Mouse (Mus musculus) cerebral cortex, adult 2 months (tissue): ENCODE measurements around the gene Adgre5.

Experiments used
- WGBS: fragments of 180-500 bp; shearing (Covaris S2); methylation state at CpG from one replicate; pipeline ENCODE4 v1.1.7; 2018; 5-methylcytosine and 5-hydroxymethylcytosine counted together

The Adgre5 gene

DNA sequence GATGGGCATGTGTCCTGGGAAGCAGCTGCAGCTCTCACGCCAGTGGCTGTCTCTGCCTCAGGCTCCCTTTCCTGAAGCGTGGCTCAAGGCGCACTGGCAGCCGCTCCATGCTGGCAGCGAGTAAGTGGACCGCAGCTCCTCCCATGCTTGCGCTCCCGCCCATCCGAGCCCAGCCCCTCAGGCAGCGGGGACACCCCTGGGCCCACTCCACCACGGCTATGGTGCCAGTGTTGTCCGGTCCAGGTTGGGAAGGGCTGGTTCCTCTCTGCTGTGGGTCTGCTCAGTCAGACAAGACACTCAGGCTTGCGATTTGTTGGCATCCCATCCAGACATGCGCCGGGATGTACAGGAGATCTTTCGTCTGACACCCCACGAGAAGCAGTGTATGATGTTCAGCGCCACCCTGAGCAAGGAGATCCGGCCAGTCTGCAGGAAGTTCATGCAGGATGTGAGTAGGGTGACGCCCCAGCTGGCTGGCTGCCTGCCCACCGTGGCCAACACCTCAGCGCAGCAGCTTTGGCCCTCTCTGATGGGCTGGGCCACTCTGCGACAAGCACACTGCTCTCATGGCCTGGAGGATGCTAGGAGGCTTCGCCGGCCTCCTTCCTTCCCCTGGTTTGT lies 19.6 kb downstream of the Adgre5 start:
- WGBS = 79% methylated on average over 25 of the region's 25 CpGs

DNA sequence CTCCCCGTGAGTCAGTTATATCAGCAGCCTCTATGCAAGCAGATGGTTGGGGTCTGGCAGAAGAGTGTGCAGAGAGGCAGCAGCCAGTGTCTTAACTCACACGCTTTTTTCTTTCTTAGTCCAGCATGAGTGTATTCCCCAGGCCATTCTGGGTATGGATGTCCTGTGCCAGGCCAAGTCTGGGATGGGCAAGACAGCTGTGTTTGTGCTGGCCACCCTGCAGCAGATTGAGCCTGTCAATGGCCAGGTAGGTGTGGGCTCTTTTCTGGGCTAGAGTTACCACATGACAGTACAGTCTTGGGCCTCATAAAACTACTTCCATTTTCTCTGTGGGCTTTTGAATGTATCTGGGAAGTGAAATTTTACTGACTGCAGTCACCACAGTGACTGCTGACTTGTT lies 21.4 kb downstream of the Adgre5 start:
- WGBS = 74% methylated on average over 2 of the region's 2 CpGs

DNA sequence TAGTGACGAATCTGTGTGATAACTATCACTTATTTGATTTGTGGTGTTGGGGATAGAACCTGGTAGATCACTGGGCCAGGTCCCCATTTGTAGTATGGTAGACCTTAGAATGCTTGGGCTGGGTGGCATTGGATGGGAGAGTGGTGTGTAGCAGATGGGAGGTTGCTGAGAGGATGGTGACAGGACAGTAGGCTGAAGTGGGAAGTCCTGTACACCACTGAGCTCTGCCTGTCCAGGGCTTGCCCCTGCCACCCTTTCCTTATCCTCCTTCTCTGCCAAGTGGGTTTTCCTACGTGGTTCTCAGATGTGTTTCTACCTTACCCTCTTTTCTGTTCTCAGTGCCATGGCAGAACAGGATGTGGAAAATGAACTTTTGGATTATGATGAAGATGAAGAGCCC lies 22.1 kb downstream of the Adgre5 start:
- 75% methylated on average over 2 of the region's 2 CpGs for WGBS

DNA sequence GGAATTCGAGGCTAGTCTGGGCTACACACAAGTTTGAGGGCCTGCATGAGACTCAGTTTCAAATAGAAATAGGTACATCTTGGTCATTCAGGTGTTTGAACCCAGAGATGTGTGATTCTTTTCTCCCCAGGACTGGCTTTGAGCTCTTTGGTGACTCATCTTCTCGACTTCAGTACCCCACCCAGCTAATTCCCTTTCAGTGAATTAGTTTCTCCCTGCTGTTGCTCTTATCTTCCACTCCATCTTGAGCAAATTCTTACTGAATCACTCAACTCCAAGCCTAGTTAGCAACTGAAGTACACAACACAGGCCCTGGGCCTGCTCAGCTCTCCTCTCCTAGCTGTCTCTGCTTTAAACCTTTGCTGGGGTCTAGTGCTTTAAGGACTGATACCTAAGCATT lies 24.6 kb downstream of the Adgre5 start:
- 51% methylated on average over 2 of the region's 2 CpGs for WGBS

DNA sequence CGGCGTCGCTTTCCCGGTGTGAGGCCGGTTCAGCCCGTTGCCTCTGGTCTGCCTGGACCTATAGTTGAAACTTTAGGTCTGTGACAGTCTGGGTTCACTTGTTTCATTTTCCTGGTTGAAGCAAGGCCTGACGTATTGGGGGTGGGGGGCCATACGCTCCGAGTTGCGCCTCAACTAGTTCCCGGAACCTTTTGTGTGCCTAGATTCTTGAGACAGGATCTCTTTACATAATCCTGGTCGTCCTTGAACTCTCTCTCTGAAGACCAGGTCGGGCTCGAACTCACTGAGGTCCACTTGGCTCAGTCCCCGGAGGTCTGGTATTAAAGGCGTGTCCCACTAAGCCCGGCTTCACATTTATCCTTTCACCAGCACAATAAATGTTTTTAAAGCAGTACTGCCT lies 25.4 kb downstream of the Adgre5 start:
- 1% methylated on average over 17 of the region's 17 CpGs for WGBS

- 1% methylated on average over 63 of the region's 63 CpGs for WGBS
Observed at GRCm38 (mm10) chr8:83715031-83715690, 26.0 kb downstream of the Adgre5 start, which contains the start of gene Ddx39. Gene Ddx39, plus strand, starts transcription at chr8:83715177.

DNA sequence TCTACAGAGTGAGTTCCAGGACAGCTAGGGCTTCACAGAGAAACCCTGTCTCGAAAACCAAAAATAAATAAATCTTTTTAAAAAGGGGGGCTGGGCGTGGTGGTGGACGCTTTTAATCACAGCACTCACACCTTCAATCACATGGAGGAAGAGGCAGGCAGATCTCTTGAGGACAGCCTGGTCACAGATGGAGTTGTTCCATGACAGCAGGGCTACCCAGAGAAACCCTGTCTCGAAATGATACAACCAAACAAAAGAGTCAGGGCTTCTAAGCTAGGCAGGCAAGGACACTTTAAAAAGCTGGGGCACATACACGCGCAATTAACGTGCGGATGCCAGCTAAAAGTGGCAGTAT lies 26.5 kb downstream of the Adgre5 start:
- WGBS = 14% methylated on average over 8 of the region's 8 CpGs

DNA sequence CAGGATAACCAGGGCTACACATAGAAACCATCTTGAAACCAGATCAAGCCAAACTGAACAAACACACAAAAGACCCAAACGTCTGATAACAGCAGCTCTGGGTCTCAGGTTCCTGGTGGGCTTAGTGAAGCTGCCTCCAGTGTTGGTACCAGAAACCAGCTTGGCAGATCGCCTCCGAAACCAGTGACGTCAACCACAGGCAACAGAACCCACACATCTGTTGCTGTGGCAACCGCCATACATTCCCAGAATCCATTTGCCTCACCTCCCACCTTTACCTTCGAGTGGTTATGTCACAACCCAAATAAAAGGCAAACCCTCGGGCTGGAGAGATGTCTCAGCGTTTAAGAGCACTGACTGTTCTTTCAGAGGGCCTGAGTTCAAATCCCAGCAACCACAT lies 33.6 kb downstream of the Adgre5 start:
- 44% methylated on average over 8 of the region's 8 CpGs for WGBS

DNA sequence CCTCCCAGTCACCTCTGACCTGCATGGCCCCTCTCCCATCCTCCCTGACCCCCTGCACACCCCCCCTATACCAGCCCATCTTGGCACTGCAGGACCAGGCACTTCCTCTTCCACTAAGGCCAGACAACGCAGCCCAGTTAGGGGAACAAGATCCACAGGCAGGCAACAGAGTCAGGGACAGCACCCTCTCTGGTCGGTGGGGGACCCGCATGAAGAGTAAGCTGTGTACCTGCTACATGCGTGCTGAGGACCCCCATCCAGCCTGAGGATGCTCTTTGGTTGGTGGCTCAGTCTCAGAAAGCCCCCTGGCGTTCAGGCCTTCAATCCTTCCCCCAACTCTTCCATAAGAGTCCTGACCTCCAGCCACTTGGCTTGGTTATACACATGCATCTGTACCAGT lies 34.7 kb downstream of the Adgre5 start:
- WGBS = 64% methylated on average over 5 of the region's 5 CpGs

DNA sequence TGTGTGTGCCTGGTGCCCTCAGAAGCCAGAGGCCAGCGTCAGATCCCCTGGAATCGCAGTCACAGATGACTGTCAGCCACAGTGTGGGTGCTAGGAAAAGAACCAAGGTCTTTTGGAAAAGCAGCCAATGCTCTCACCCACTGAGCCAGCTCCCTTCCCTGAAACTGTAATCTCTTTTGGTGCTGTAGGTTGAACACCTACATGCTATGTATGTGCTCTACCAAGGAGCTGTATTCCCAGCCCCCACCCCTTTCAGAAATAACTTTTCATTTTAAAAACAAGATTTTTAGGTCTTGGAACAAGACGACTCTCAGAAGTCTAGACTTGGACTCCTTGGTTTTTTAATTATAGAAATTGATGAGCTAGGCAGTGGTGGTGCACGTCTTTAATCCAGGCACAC lies 37.7 kb downstream of the Adgre5 start:
- WGBS = 54% methylated on average over 4 of the region's 4 CpGs

DNA sequence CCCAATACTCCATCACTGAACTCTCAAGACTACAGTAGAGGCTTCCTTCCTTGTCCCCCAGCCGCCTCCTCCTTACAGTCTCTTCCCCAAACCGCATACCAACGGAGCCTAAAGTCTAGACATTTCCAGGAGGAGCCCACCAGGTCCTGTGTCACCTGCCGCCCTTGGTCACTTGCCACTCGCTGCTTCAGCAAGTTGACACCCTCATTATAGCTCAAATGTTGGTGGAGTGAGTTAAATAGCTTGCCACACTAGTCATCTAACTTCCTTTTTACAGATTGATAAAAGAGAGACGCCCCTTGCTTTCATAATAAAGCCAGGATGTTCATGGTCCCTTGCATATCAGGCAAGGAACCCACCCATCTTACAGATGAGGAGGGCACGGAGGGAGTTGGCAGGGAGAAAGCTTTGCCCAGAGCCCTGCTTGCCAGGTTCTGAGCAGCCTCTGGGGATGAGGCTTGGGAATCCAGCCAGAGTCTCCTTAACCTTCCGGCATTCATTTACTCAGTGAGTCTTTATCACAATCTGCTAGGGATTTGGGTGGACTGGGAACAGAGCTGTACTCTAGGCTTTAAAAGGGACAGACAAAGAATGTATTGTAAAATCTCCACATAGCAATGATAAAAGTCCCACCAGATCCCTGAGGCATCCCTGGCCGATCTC lies 40.6 kb downstream of the Adgre5 start:
- 77% methylated on average over 9 of the region's 9 CpGs for WGBS

GRCm38 (mm10) chr8:83699566-83699965 lies 41.6 kb downstream of the Adgre5 start:
- 33% methylated on average over 9 of the region's 9 CpGs for WGBS

GRCm38 (mm10) chr8:83698661-83699453 lies 42.3 kb downstream of the Adgre5 start, which contains the start of gene Pkn1:
Gene Pkn1, minus strand, starts transcription at chr8:83699179.
- under 1% methylated on average over 79 of the region's 85 CpGs for WGBS

DNA sequence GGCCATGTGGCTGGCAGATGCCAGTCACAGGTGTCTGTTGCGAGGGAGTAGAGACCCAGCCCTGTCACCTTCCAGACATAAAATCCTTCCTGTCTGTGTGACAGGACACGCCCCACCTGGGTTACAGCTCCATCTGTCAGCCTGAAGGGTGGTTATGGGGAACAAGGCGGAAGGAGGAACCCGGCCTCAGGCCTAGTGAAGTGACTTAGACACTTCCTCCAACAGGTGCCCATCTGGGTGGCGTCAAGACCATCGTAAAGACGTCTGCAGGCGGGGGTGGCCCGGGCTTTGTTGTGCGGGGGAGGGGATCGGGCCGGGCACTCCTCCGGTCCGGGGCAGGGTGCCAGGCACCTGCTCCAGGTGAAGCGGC lies 42.9 kb downstream of the Adgre5 start:
- 2% methylated on average over 15 of the region's 15 CpGs for WGBS

GRCm38 (mm10) chr8:83697374-83698220 lies 43.5 kb downstream of the Adgre5 start:
- 25% methylated on average over 19 of the region's 19 CpGs for WGBS

GRCm38 (mm10) chr8:83695351-83696106 lies 45.6 kb downstream of the Adgre5 start:
- 69% methylated on average over 17 of the region's 17 CpGs for WGBS

DNA sequence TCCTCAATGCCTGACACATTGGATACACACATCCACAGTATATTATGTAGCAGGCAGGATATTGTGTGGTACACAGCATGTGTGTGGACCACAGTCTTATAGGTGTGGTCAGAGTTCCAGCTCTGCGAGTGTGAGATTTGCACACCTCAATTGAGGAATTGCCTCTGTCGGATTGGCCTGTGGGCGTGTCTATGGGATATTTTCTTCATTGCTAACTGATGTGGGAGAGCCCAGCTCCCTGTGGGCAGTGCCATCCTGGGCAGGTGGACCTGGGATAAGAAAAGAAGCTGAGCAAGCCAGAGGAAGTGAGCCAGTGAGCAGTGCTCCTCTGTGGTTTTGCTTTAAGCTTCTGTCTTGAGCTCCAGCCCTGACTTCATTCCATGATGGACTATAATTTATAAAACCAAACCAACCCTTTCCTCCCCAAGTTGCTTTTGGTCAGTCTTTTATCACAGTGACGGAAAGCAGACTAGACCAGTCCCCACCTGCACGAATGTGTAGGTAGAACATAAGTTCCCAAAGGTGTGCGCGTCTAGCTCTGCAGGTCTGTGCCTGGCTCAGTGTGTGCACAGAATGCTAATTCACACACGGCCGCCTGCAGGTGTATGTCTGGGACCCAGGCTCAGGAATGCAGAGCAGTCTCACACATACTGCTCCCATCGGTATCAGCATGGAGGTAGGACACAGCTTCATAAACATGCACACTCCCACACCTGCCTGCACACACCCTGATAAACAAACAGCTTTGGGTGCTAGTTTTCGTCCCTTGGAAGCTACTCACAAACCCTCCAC lies 46.6 kb downstream of the Adgre5 start:
- WGBS = 58% methylated on average over 11 of the region's 11 CpGs

- WGBS = 53% methylated on average over 10 of the region's 10 CpGs
Observed at GRCm38 (mm10) chr8:83693609-83694236, 47.4 kb downstream of the Adgre5 start.

DNA sequence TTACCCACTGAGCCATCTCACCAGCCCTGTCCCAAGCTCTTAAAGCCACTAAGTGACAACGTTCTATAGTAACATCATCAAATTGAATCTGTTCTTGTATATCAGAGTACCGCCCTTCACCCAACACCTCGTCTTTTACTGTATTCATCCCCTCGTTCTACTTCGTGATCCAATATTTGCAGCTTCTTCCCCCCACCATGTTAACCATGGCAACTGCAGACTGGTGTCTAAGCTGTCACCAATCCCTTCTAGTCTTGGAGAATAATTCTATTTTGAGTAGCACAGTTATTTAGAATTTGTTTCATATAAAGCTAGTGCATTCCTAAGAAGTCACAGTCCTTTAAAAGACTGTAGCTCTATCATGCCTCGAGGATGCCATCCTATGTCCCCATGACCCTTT lies 51.9 kb downstream of the Adgre5 start:
- 59% methylated on average over 6 of the region's 6 CpGs for WGBS
